Mouse (Mus musculus) heart, embryonic 14.5 days (tissue): ENCODE measurements around the gene Xrra1. TPM values are rescaled to one million over a fixed set of nuclear protein-coding genes. Genes with fewer than 3 reads are reported as not detected.
"Not testable (repeated sequence)": the region's sequence is repeated elsewhere in the genome, so short reads cannot be mapped to it uniquely, and the experiment has no call there.

Experiments used
- ATAC-seq: fragments of 200-750 bp; cut with Nextera tagmentation; 2 replicates; pipeline ENCODE4 v1.8.0; 2017; ENCODE audit warnings: low read depth, moderate TSS enrichment; ENCODE audit not compliant: insufficient number of reproducible peaks, insufficient read depth, low FRiP score
- H3K27ac ChIP-seq, 2 experiments: fragments of 200-500 bp in 1 of 2; fragments of 300-500 bp in 1 of 2; sonication (generic) in 1 of 2; replicated peaks in 1 of 2; 2 replicates each; pipeline ENCODE4 v1.5.1; 2012 to 2014; ENCODE audit warnings: low read depth in 2 of 2, low read length in 2 of 2, control low read depth in 1 of 2, mild to moderate bottlenecking in 1 of 2, mixed read lengths in 1 of 2; ENCODE audit not compliant: control insufficient read depth in 1 of 2, insufficient read depth in 1 of 2
- H3K27me3 ChIP-seq: fragments of 300-500 bp; sonication (generic); 2 replicates; pipeline ENCODE4 v1.6.1; 2014; ENCODE audit warnings: mild to moderate bottlenecking, low read length, control low read depth; ENCODE audit not compliant: control insufficient read depth, insufficient read depth
- H3K36me3 ChIP-seq: fragments of 300-500 bp; sonication (generic); 2 replicates; pipeline ENCODE4 v1.6.1; 2014; ENCODE audit warnings: mild to moderate bottlenecking, control low read depth, low read length, mixed read lengths; ENCODE audit not compliant: control insufficient read depth, insufficient read depth
- H3K4me1 ChIP-seq, 2 experiments: fragments of 200-500 bp in 1 of 2; fragments of 300-500 bp in 1 of 2; sonication (generic) in 1 of 2; 2 replicates each; pipeline ENCODE4 v1.6.1; 2012 to 2014; ENCODE audit warnings: low read length in 2 of 2, control low read depth in 1 of 2, mixed read lengths in 1 of 2; ENCODE audit not compliant: control insufficient read depth in 2 of 2, insufficient read depth in 2 of 2
- H3K4me2 ChIP-seq: fragments of 300-500 bp; sonication (generic); 2 replicates; pipeline ENCODE4 v1.6.1; 2014; ENCODE audit warnings: mild to moderate bottlenecking, low read length
- H3K4me3 ChIP-seq, 2 experiments: fragments of 200-500 bp in 1 of 2; fragments of 300-500 bp in 1 of 2; sonication (generic) in 1 of 2; 2 replicates each; pipeline ENCODE4 v1.5.1; 2012 to 2014; ENCODE audit warnings: low read length in 2 of 2, mild to moderate bottlenecking in 2 of 2, control low read depth in 1 of 2, low read depth in 1 of 2, moderate library complexity in 1 of 2; ENCODE audit not compliant: control insufficient read depth in 1 of 2, insufficient read depth in 1 of 2
- H3K9ac ChIP-seq: fragments of 300-500 bp; sonication (generic); 2 replicates; pipeline ENCODE4 v1.6.1; 2014; ENCODE audit warnings: mild to moderate bottlenecking, low read length
- H3K9me3 ChIP-seq: fragments of 300-500 bp; sonication (generic); 2 replicates; pipeline ENCODE4 v1.6.1; 2016; ENCODE audit warnings: low read length, control low read depth; ENCODE audit not compliant: control insufficient read depth
- WGBS: fragments of 180-500 bp; shearing (Covaris S2); extraction: QIAGEN DNeasy Blood & Tissue Kit; methylation state at CpG from one replicate; pipeline ENCODE4 v1.1.7; 2014; 5-methylcytosine and 5-hydroxymethylcytosine counted together
- polyA plus RNA-seq: library from polyadenylated mRNA; unstranded; fragments of >200 nt; fragmentation: Nextera tagmentation; extraction: Ambion mirVana; gene quantifications from 2 replicates; pipeline ENCODE4 v1.2.1, GENCODE M21; 2014

Xrra1 gene
- polyA plus RNA-seq, 1 experiment from 2014 or later = 0.09 TPM

DNA sequence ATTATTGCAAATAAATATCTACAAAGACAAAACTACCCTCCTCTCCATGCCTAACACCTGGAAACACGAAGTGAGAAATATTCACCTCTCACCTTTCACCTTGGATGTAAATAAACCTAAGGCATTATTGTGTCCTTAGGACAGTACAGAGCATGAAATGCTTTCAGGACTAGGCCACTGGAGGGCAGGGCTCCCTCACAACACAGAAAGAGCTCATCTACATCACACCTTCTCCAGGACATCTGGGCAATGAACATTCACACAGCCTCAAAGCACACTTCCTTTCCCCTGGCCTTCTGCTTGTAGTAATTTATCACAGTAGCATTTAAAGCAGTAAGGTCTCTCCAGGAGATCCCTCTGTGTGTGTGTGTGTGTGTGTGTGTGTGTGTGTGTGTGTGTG lies 76.8 kb downstream of the Xrra1 start:
- WGBS = 87% methylated on average over 1 of the region's 1 CpGs
- ATAC-seq = no peak
- H3K4me1 ChIP-seq = no peaks in the 10 kb centered on the region
- no peaks in the 10 kb centered on the region for H3K9me3 ChIP-seq
- H3K27ac ChIP-seq = no peak overlapping the region
- H3K4me3 ChIP-seq = no peak overlapping the region
- H3K27me3 ChIP-seq = no peaks in the 10 kb centered on the region
- no peak overlapping the region for H3K9ac ChIP-seq
- peaks cover 74% of the 10 kb centered on the region for H3K36me3 ChIP-seq
- H3K4me2 ChIP-seq = no peak overlapping the region

DNA sequence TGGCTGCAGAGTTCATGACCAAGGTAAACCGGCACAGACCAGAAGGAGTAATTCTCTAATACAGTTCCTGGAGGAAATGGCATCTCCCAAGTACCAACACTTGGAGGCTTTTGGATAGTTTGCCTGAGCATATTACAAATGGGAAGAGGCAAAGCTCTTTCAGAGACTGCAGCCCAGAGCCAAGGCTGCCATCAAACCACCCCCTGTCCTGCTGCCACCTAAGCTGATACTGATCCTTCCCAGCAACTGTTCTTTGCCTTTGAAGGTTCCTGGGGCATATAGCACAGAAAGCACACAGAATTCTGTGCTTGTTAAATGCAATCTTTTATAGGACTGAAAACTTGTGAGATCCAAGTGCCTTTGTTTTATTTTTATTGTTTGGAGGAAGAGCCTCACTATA lies 81.8 kb downstream of the Xrra1 start:
- 95% methylated on average over 1 of the region's 1 CpGs for WGBS
- peaks cover 78% of the 10 kb centered on the region for H3K36me3 ChIP-seq

DNA sequence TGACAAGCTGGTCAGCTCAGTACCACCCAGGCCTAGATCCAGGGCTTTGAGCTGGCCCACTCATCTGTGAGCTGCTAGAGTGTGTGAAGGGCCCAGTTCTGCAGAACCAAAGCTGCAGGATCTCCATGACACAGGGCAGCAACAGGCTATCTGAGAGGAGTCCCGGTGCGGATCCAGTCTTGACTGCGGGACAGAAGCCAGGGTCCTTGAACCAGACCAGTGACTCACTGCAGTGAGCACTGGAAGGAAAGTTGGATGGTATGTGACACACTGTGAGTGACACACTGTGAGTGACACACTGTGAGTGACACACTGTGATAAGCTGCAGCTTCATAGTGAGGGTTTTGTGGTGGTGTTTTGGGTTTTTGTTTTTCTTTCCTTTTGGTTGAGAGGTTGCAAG lies 85.6 kb downstream of the Xrra1 start:
- Histone ChIP-seq H3K36me3 (peaks cover 78% of the 10 kb centered on the region), H3K4me2 (no peak overlapping the region), H3K9ac (no peak overlapping the region), H3K27me3 (no peaks in the 10 kb centered on the region), H3K27ac (no peak overlapping the region), H3K9me3 (no peaks in the 10 kb centered on the region), H3K4me1 (0 out of 4 replicates have a peak, but pooled peaks cover 0 to 4% of the 10 kb centered on the region in 2 experiments), H3K4me3 (no peak overlapping the region)
- 86% methylated on average over 3 of the region's 3 CpGs for WGBS
- ATAC-seq = no peak

More for the DNA sequence above, 81.8 kb downstream of the Xrra1 start:
- H3K27me3 ChIP-seq = no peaks in the 10 kb centered on the region
- no peaks in the 10 kb centered on the region for H3K4me1 ChIP-seq
- no peak overlapping the region for H3K27ac ChIP-seq
- H3K9ac ChIP-seq = no peak overlapping the region
- no peak for ATAC-seq
- H3K4me3 ChIP-seq = no peak overlapping the region
- no peaks in the 10 kb centered on the region for H3K9me3 ChIP-seq
- H3K4me2 ChIP-seq = no peak overlapping the region

DNA sequence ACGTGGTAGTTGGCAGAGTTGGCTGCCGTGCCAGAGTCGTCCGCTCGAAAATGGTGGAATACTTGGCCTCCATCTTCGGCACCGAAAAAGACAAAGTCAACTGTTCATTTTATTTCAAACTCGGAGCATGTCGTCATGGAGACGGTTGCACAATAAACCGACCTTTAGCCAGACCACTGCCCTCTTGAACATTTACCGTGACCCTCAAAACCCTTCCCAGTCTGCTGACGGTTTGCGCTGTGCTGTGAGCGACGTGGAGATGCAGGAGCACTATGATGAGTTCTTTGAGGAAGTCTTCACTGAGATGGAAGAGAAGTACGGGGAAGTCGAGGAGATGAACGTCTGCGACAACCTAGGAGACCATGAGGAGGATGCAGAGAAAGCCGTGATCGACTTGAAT lies 86.1 kb downstream of the Xrra1 start:
- not testable (repeated sequence) for H3K4me3 ChIP-seq, H3K4me1 ChIP-seq, H3K27ac ChIP-seq, H3K9me3 ChIP-seq, H3K4me2 ChIP-seq, H3K27me3 ChIP-seq, ATAC-seq, H3K9ac ChIP-seq
- 96% methylated on average over 22 of the region's 22 CpGs for WGBS
- H3K36me3 ChIP-seq = peaks cover 73% of the 10 kb centered on the region

DNA sequence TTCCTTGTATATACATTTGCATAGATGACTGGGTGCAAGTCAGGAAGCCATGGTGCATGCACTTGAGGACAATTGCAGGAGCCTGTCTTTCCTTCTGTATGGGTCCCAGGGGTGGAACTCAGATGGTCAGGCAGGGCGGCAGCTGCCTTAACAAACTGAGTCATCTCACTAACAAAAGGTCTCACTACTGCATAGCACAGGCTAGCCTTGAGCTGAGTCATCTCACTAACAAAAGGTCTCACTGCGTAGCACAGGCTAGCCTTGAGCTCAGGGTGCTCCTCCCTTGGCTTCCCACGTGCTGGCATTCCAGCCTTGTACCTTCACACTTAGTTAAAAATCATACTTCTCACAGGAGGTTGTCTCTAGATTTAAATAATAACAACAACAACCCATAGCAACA lies 87.0 kb downstream of the Xrra1 start:
- no peak overlapping the region for H3K4me2 ChIP-seq
- no peaks in the 10 kb centered on the region for H3K27me3 ChIP-seq
- H3K4me1 ChIP-seq = 0 out of 4 replicates have a peak, but pooled peaks cover 0 to 4% of the 10 kb centered on the region in 2 experiments
- H3K9me3 ChIP-seq = no peaks in the 10 kb centered on the region
- no peak for ATAC-seq
- H3K9ac ChIP-seq = no peak overlapping the region
- WGBS = 89% methylated on average over 3 of the region's 3 CpGs
- peaks cover 64% of the 10 kb centered on the region for H3K36me3 ChIP-seq
- H3K4me3 ChIP-seq = no peak overlapping the region
- no peak overlapping the region for H3K27ac ChIP-seq

DNA sequence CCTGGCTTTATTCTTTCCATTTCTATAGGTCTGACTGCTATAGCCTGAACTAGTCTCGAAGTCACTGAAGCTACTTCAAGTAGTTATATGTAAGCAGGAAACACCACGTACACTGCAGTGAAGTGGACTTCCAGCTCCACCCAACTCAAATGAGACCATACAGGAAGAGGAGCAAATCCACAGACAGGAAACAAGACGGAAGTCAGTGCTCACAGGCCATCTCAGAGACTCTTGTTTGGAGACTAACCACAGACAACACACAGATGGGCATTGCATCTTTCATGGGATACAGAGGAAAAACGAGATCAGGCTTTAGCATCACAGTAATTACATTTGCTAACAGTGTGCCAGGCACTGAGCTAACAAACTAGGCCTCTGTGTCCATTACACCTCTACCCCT lies 87.4 kb downstream of the Xrra1 start:
- Histone ChIP-seq H3K9ac (no peak overlapping the region), H3K36me3 (peaks cover 60% of the 10 kb centered on the region), H3K4me1 (0 out of 4 replicates have a peak, but pooled peaks cover 0 to 4% of the 10 kb centered on the region in 2 experiments), H3K27me3 (no peaks in the 10 kb centered on the region), H3K4me3 (no peak overlapping the region), H3K9me3 (no peaks in the 10 kb centered on the region), H3K4me2 (no peak overlapping the region), H3K27ac (no peak overlapping the region)
- 86% methylated on average over 4 of the region's 4 CpGs for WGBS
- ATAC-seq = no peak

DNA sequence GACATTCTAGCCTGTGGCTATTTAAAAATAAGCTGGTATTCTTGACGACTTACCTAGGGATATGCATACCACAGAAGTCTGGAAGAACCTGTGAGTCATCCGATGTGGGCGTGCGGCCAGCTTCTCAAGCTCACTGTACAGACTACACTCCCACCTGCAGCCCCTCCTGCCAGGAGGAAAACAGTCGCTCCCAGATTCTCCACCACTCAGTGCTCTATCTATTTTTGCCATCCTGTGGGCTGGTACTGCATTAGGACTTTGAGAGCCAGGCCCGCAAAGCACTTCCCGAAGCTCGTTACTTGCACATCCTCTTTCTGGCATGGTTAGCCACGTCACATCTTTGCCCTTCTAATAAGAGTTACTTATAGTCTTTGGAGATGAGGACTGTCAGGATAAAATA lies 88.4 kb downstream of the Xrra1 start:
- Histone ChIP-seq H3K27ac (no peak overlapping the region), H3K4me2 (no peak overlapping the region), H3K4me1 (0 out of 4 replicates have a peak, but pooled peaks cover 0 to 4% of the 10 kb centered on the region in 2 experiments), H3K27me3 (no peaks in the 10 kb centered on the region), H3K9me3 (no peaks in the 10 kb centered on the region), H3K36me3 (peaks cover 51% of the 10 kb centered on the region), H3K9ac (no peak overlapping the region), H3K4me3 (no peak overlapping the region)
- WGBS = 64% methylated on average over 9 of the region's 9 CpGs
- no peak for ATAC-seq

DNA sequence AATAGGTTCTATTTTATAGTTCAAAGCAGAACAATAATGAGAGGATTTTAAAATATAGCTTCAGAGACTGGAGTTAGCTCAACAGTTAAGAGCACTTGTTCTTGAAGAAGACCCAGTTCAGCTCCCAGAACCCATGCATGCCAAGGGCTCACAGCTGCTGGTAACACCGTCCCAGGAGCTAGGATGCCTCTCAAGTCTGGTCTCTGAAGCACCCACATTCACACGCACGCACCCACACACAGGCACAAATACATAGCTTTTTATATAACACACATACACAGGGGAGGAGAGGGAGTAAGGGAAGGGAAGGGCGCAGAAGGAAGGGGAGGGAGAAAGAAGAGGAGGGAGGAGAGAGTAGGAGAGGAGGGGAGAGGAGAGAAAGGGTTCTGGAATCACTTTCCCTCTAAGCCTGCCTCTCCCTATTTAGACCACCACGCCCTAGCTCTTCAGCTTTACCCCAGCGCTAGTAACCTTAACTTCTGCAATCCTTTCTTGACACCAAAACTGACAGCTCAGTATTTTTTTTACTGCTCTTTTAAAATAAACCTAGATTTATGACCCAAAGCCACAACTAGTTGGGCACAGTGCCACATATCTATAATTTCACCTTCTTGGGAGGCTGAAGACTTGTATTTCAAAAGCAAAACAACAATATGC lies 94.7 kb downstream of the Xrra1 start:
- no peak for ATAC-seq
- Histone ChIP-seq H3K36me3 (0 out of 2 replicates have a peak, but pooled peaks cover 2% of the 10 kb centered on the region), H3K4me3 (no peak overlapping the region), H3K9ac (no peak overlapping the region), H3K27ac (peak overlapping the region in 1 of 2 experiments; percentile 9; a peak in 1 of 4 replicates), H3K4me1 (peaks cover 3 to 8% of the 10 kb centered on the region in 2 experiments; a peak in 3 of 4 replicates), H3K9me3 (no peaks in the 10 kb centered on the region), H3K4me2 (no peak overlapping the region), H3K27me3 (no peaks in the 10 kb centered on the region)
- 80% methylated on average over 6 of the region's 6 CpGs for WGBS
